8 mouse cellular contexts compared by ENCODE assay signal in genomic region chr17:31854770-31855596, GRCm38 (mm10). TPM values are rescaled to one million over a fixed set of nuclear protein-coding genes. Genes with fewer than 3 reads are reported as not detected.
DNase-seq lines count a peak whose midpoint lies in the region; ATAC-seq lines count a peak whose summit lies in the region.

No protein-coding gene starts in this region.

- peaks cover 16% of the 10 kb centered on the region for H3K36me3 ChIP-seq in embryonic facial prominence, embryonic 15.5 days
- peaks cover 28% of the 10 kb centered on the region for H3K36me3 ChIP-seq in hindbrain, embryonic 10.5 days
- H3K36me3 ChIP-seq in midbrain, embryonic 10.5 days, result peaks cover 29% of the 10 kb centered on the region
- H3K36me3 ChIP-seq in stomach, embryonic 14.5 days (ENCODE audit: control insufficient read depth, insufficient read depth, low read length), result peaks cover 12% of the 10 kb centered on the region

- H3K27me3 ChIP-seq in embryonic facial prominence, embryonic 15.5 days, result no peaks in the 10 kb centered on the region
- H3K27me3 ChIP-seq in hindbrain, embryonic 10.5 days (ENCODE audit: insufficient read depth, poor library complexity, severe bottlenecking), result no peaks in the 10 kb centered on the region
- peaks cover 4% of the 10 kb centered on the region; the same call in 1 of the 2 replicates for H3K27me3 ChIP-seq in midbrain, embryonic 10.5 days (ENCODE audit: low read depth, poor library complexity, severe bottlenecking)
- no peaks in the 10 kb centered on the region for H3K27me3 ChIP-seq in stomach, embryonic 14.5 days (ENCODE audit: control insufficient read depth, insufficient read depth, low read length)

- H3K9me3 ChIP-seq in embryonic facial prominence, embryonic 15.5 days (replicated peaks), result no peaks in the 10 kb centered on the region
- H3K9me3 ChIP-seq in hindbrain, embryonic 10.5 days, result no peaks in the 10 kb centered on the region
- H3K9me3 ChIP-seq in midbrain, embryonic 10.5 days (replicated peaks), result no peaks in the 10 kb centered on the region
- no peaks in the 10 kb centered on the region for H3K9me3 ChIP-seq in stomach, embryonic 14.5 days (ENCODE audit: control insufficient read depth, low read depth, low read length)

- WGBS in embryonic facial prominence, embryonic 15.5 days, result under 1% methylated on average over 73 of the region's 73 CpGs
- under 1% methylated on average over 73 of the region's 73 CpGs for WGBS in hindbrain, embryonic 10.5 days
- under 1% methylated on average over 72 of the region's 73 CpGs for WGBS in midbrain, embryonic 10.5 days
- under 1% methylated on average over 73 of the region's 73 CpGs for WGBS in stomach, embryonic 14.5 days

- peak overlapping the region; percentile 79 for H3K4me2 ChIP-seq in embryonic facial prominence, embryonic 15.5 days (replicated peaks)
- peak overlapping the region; percentile 81 for H3K4me2 ChIP-seq in stomach, embryonic 14.5 days (replicated peaks; ENCODE audit: low read depth, low read length)

- no peak for DNase-seq in frontal cortex, postnatal 25 days (ENCODE audit: low spot score in 2 of 2)
- DNase-seq in adrenal gland, adult 18-20 months (ENCODE audit: low spot score in 2 of 2), result peak; percentile 56 to 64
- peak; percentile 66 for DNase-seq in hindbrain, embryonic 10.5 days (ENCODE audit: low spot score)
- DNase-seq in left cerebral cortex, postnatal 4 days, result peak; percentile 27
- DNase-seq in midbrain, embryonic 10.5 days (ENCODE audit: low spot score), result peak; percentile 67

- H3K4me1 ChIP-seq in embryonic facial prominence, embryonic 15.5 days, result peaks cover 46% of the 10 kb centered on the region
- H3K4me1 ChIP-seq in hindbrain, embryonic 10.5 days (replicated peaks), result peaks cover 66% of the 10 kb centered on the region
- H3K4me1 ChIP-seq in midbrain, embryonic 10.5 days, result peaks cover 49% of the 10 kb centered on the region
- peaks cover 26% of the 10 kb centered on the region for H3K4me1 ChIP-seq in stomach, embryonic 14.5 days (ENCODE audit: control insufficient read depth, insufficient read depth, low read length)

- intact Hi-C loops in left cerebral cortex, postnatal 4 days (cut with DNase I), result loop anchor here (5.0 kb wide), 2 partner anchors 167 to 168 kb away; no protein-coding TSS in a partner anchor

- peak overlapping the region; percentile 84 for H3K27ac ChIP-seq in embryonic facial prominence, embryonic 15.5 days (replicated peaks)
- peak overlapping the region; percentile 95 for H3K27ac ChIP-seq in hindbrain, embryonic 10.5 days
- peak overlapping the region; percentile 90 for H3K27ac ChIP-seq in midbrain, embryonic 10.5 days (replicated peaks)
- H3K27ac ChIP-seq in stomach, embryonic 14.5 days (ENCODE audit: low read length), result peak overlapping the region; percentile 56

- H3K9ac ChIP-seq in embryonic facial prominence, embryonic 15.5 days, result peak overlapping the region; percentile 93
- H3K9ac ChIP-seq in stomach, embryonic 14.5 days (replicated peaks; ENCODE audit: low read depth, low read length), result peak overlapping the region; percentile 83

- H3K4me3 ChIP-seq in embryonic facial prominence, embryonic 15.5 days (replicated peaks), result peak overlapping the region; percentile 96
- H3K4me3 ChIP-seq in hindbrain, embryonic 10.5 days, result peak overlapping the region; percentile 95
- H3K4me3 ChIP-seq in midbrain, embryonic 10.5 days, result peak overlapping the region; percentile 73
- H3K4me3 ChIP-seq in stomach, embryonic 14.5 days (ENCODE audit: low read depth, low read length), result peak overlapping the region; percentile 90

- ATAC-seq in frontal cortex, adult (ENCODE audit: low TSS enrichment), result peak; percentile 10; the same call in 1 of the 2 replicates
- ATAC-seq in embryonic facial prominence, embryonic 15.5 days (ENCODE audit: insufficient number of reproducible peaks, low FRiP score, low TSS enrichment, low read depth), result peak; percentile 32
- peak; percentile 8; the same call in 1 of the 2 replicates for ATAC-seq in stomach, embryonic 14.5 days (ENCODE audit: insufficient number of reproducible peaks, insufficient read depth, low FRiP score, low read depth)

RNA-seq across cellular contexts. Expression of gene Sik1, which starts 0.6 kb away (rescaled TPM):
- 10 to 100 TPM; 41.3 to 81.9 TPM for total RNA-seq in adrenal gland, adult 18-20 months (2021)
- polyA plus RNA-seq in embryonic facial prominence, embryonic 15.5 days (2015; fragmentation: Nextera tagmentation; extraction: Ambion mirVana), result 33.6 and 35.5 TPM in 2 replicates
- polyA plus RNA-seq in hindbrain, embryonic 10.5 days (2016; fragmentation: Nextera tagmentation; extraction: Ambion mirVana), result 14.0 and 14.3 TPM in 2 replicates
- 10 to 100 TPM; 34.7 to 39.7 TPM for total RNA-seq in left cerebral cortex, postnatal 4 days (2021)
- polyA plus RNA-seq in midbrain, embryonic 10.5 days (2016; fragmentation: Nextera tagmentation; extraction: Ambion mirVana), result 9.2 TPM in 2 replicates
- 19.7 and 20.8 TPM in 2 replicates for polyA plus RNA-seq in stomach, embryonic 14.5 days (2014; fragmentation: Nextera tagmentation; extraction: Ambion mirVana)

Comparison
In these comparisons a context has a peak if more than half of its experiments do, and no peak if none do; other contexts are left out.
1. DNase-seq: peak in adrenal gland, adult 18-20 months (2 of 2), hindbrain, embryonic 10.5 days (single experiment), left cerebral cortex, postnatal 4 days (single experiment) and midbrain, embryonic 10.5 days (single experiment); none in frontal cortex, postnatal 25 days (0 of 2).
2. Peak in every context shown above with its lines, with median percentiles within 50 percentile points of each other: ATAC-seq, H3K27ac ChIP-seq and H3K4me3 ChIP-seq.